Mouse (Mus musculus): ENCODE data around the gene Fbxw5. TPM values are rescaled to one million over a fixed set of nuclear protein-coding genes. Genes with fewer than 3 reads are reported as not detected.

The Fbxw5 gene
- polyA plus RNA-seq, 1 experiment from 2014 or later, result 83.9 TPM

DNA sequence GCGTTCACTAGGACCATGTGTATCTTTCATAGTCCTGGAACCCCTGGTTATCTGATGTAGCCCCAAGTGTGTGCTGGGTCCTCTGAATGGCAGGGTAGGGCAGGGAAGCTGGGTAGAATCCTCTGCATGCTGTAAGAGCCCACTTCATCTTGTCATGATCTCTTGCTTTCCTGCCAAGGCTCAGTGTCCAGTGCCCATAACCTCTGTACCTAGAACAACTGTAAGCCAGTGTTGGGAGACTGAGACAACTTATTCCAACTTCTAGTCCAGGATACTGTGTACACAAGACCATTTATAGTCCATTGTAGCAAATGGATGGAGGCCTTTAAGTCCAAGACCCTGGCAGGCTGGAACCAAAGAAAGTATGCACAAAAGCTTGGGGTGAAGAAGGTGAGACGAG, 35.3 kb upstream of the Fbxw5 start:
- WGBS, result 75% methylated on average over 2 of the region's 2 CpGs
- H3K36me3 ChIP-seq, result no peaks in the 10 kb centered on the region
- ATAC-seq (ENCODE audit: extremely low read depth, insufficient number of reproducible peaks, low FRiP score, low TSS enrichment), result no peak
- H3K4me2 ChIP-seq, result no peak overlapping the region
- no peaks in the 10 kb centered on the region for H3K27me3 ChIP-seq (replicated peaks)
- no peak overlapping the region for H3K9ac ChIP-seq
- H3K9me3 ChIP-seq, result no peaks in the 10 kb centered on the region
- no peak overlapping the region for H3K27ac ChIP-seq (replicated peaks)
- H3K4me3 ChIP-seq, result no peak overlapping the region
- peaks cover 43% of the 10 kb centered on the region for H3K4me1 ChIP-seq

DNA sequence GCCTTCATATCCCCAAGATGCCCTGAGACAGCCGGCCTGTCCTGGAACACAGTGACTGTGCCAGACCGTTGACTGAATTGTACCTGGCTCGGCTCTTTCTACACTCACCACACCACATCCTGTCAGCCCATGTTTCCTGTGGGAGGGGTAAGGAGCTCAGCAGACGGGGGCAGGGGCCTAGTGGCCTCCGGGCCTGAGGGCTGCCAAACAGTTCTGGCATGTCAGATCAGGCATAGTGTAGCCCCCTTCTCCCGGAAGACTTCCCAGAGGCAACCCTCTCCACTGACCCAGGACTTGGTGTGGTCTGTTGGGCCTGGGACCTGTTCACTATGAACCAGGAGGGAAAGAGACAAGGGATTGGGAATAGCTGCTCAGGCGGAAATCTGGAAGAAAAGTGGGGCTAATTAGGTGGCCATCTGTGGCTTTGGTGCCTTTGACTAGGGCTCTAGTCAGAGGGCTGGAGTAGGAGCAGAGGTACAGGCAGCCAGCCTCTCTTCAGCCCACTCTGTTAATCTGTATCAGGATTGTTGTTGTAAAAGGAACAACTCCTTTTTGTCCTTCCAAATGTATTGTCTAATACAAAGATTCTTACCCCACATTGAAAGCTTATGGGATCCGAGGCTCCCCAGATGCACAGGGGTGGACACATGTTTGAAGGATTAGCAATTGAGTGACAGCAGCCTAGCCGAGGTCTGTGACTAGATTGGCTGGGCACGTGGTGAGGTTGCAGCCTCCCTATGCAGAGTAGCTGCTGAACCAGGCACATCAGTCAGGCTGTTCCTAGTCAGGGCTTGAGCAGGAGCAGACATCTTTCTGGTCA, 34.5 kb upstream of the Fbxw5 start:
- Histone ChIP-seq H3K4me3 (no peak overlapping the region), H3K9ac (no peak overlapping the region; the same call in 1 of the 2 replicates), H3K4me2 (no peak overlapping the region), H3K4me1 (peaks cover 42% of the 10 kb centered on the region), H3K36me3 (no peaks in the 10 kb centered on the region), H3K27me3 (replicated peaks) (no peaks in the 10 kb centered on the region), H3K9me3 (no peaks in the 10 kb centered on the region), H3K27ac (replicated peaks) (no peak overlapping the region)
- WGBS, result 40% methylated on average over 10 of the region's 10 CpGs
- no peak for ATAC-seq (ENCODE audit: extremely low read depth, insufficient number of reproducible peaks, low FRiP score, low TSS enrichment)

DNA sequence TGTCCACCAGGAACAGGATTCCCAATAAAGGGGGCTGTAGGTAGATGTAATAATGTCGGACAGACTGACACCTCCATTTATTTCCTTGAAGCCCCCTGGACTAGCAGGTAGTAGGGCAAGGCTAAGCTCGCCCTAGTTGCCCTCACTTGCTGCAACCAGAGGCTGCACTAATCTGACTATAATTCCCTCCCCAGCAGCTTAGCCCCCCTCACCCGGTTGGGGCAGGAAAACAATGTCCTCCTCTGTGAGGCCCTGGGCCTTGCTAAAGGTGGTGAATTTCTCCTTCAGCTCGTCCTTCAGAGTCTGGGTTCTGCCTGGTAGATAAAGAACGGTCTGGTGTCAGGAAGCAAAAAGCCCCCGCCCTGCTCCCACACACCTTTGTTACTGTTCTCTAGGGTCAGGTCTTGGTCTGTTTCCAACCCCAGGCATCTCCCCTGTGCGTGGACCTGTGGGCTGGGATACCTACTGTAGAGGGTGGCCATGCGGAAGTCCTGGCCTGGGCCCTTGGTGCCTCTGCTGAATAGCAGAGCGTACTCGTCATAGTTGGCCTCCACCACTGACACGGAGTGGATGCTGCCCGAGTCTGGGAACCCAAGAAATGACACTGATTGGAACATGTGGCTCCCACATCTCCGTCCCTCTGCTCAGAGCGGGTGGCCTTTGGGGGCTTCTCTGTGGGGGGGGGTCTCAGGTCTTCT, 32.8 kb upstream of the Fbxw5 start:
- H3K9ac ChIP-seq, result 0 out of 2 replicates have a peak overlapping the region, but pooled peaks have one; percentile 6
- no peak for ATAC-seq (ENCODE audit: extremely low read depth, insufficient number of reproducible peaks, low FRiP score, low TSS enrichment)
- no peaks in the 10 kb centered on the region for H3K36me3 ChIP-seq
- H3K4me3 ChIP-seq, result no peak overlapping the region
- no peaks in the 10 kb centered on the region for H3K27me3 ChIP-seq (replicated peaks)
- 60% methylated on average over 14 of the region's 14 CpGs for WGBS
- H3K27ac ChIP-seq (replicated peaks), result no peak overlapping the region
- no peaks in the 10 kb centered on the region for H3K9me3 ChIP-seq
- H3K4me1 ChIP-seq, result peaks cover 37% of the 10 kb centered on the region
- H3K4me2 ChIP-seq, result no peak overlapping the region

DNA sequence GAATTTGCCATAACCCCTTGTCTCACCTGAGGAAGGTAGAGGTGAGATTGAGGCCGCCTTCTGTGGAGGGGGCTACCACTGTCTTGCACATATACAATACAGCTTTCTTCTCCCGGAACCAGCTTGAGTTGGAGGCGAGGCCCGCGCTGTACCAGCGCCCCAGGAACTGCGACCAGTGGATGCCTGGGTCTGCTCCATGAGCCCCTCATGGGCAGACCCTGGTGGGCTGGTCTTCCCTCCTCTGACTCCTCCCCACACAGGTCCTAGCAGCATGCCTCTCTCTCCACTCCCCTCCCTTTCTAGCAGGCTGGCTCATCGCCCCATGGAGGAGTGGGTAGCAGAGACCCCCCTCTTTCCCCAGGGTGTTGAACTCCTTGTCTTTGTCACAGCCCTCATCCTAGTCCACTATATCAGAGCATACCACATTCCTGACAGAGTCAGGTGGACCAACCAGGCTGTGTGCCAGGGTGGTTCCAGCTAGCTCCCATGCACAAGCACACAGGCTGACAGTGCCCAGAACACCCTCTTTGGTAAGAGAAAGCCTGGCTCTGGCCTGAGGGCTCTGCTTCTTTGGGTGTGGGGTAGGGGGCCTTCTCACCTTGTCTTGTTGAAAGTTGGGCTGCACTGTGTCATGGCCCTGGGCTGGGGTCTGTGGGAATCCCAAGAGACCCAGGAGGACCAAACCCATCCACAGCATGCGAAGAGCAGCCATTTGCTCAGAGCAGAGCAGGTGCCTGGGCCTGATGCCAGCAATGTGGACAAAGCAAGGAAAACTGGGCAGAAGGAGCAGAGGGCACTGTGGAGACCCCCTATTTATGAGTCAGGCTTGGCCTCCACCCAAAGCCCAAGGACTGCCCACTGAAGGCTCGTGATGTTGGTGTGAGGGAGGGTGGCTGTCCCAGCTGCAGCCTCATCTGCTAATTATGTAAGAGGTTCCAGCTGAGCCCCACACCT, 31.3 kb upstream of the Fbxw5 start:
- peak overlapping the region; percentile 86 for H3K27ac ChIP-seq (replicated peaks)
- ATAC-seq (ENCODE audit: extremely low read depth, insufficient number of reproducible peaks, low FRiP score, low TSS enrichment), result peak; percentile 30
- no peaks in the 10 kb centered on the region for H3K27me3 ChIP-seq (replicated peaks)
- no peak overlapping the region for H3K4me3 ChIP-seq
- peak overlapping the region; percentile 24 for H3K4me2 ChIP-seq
- H3K9ac ChIP-seq, result peak overlapping the region; percentile 44; the same call in 1 of the 2 replicates
- WGBS, result 66% methylated on average over 10 of the region's 10 CpGs
- H3K9me3 ChIP-seq, result no peaks in the 10 kb centered on the region
- H3K36me3 ChIP-seq, result no peaks in the 10 kb centered on the region
- H3K4me1 ChIP-seq, result peaks cover 40% of the 10 kb centered on the region

DNA sequence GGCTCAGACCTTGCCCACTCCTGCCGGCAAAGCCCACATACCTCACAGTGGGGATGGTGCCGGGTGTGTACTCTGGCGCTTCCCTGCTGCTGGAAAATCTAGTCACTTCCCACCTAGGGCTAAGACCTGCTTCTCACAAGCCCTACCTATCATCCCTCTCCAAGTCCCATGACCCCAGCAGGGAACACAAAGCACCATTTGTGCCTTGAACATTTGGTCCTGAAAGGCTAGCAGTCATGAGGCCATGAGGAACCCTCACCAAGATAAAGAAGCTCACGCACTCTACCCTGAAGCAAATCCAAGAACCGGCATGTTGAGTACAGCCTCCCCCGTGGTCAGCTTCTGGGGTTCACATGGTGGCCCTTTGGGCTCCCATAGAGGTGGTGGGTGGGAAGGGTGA, 30.6 kb upstream of the Fbxw5 start, which contains the start of gene Ptgds:
Gene Ptgds, minus strand, starts transcription at position 78 of the 400 bp plus-strand sequence.
- Histone ChIP-seq H3K9ac (peak within 1 kb of the TSS; percentile 44; the same call in 1 of the 2 replicates), H3K27ac (replicated peaks) (peak within 1 kb of the TSS; percentile 86), H3K4me3 (no peak within 1 kb of the TSS), H3K9me3 (no peaks in the 10 kb centered on the region), H3K4me2 (peak within 1 kb of the TSS; percentile 24), H3K4me1 (peaks cover 40% of the 10 kb centered on the region), H3K27me3 (replicated peaks) (no peaks in the 10 kb centered on the region), H3K36me3 (no peaks in the 10 kb centered on the region)
- ATAC-seq (ENCODE audit: extremely low read depth, insufficient number of reproducible peaks, low FRiP score, low TSS enrichment), result no peak
- 28% methylated on average over 6 of the region's 6 CpGs for WGBS

DNA sequence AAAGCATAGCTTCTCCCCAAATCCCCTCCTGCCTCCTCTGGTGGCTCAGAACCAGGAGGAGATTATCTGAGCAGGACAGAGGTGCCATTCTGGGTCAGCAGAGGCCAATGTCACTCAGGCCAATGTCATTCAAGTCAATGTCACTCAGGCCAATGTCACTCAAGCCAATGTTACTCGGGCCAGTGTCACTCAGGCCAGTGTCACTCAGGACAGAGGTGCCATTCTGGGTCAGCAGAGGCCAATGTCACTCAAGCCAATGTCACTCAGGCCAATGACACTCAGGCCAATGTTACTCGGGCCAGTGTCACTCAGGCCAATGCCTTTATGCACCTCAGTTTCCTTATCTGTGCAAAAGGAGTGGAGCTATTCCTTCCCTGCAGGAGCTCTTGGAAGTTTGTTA, 28.0 kb upstream of the Fbxw5 start:
- Histone ChIP-seq H3K36me3 (no peaks in the 10 kb centered on the region), H3K9me3 (no peaks in the 10 kb centered on the region)
- 73% methylated on average over 2 of the region's 2 CpGs for WGBS

DNA sequence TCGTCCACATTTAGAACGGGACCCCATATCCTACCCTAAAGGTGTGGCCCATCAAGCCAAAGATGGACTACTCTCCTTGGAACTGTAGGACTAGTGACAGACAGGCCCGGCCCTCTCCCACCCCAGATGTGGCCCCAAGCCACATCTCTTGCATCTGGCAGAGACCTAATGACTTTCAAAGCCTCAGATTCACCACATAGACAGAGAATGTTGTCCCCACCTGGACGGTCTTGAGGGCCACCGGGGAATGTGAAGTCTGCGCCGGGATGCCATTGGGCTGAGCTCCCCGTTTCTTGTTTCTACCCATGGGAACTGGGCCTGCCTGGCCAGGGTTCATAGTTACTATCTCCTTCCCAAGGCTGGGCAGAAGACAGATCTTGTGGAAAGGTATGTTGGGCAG, 23.0 kb upstream of the Fbxw5 start:
- Histone ChIP-seq H3K36me3 (no peaks in the 10 kb centered on the region), H3K4me1 (peaks cover 3% of the 10 kb centered on the region; the same call in 1 of the 2 replicates), H3K27me3 (replicated peaks) (peaks cover 23% of the 10 kb centered on the region), H3K4me2 (no peak overlapping the region), H3K4me3 (no peak overlapping the region), H3K9me3 (no peaks in the 10 kb centered on the region), H3K9ac (no peak overlapping the region), H3K27ac (replicated peaks) (no peak overlapping the region)
- no peak for ATAC-seq (ENCODE audit: extremely low read depth, insufficient number of reproducible peaks, low FRiP score, low TSS enrichment)
- 81% methylated on average over 8 of the region's 8 CpGs for WGBS

More for the DNA sequence above, 28.0 kb upstream of the Fbxw5 start:
- no peaks in the 10 kb centered on the region for H3K27me3 ChIP-seq (replicated peaks)
- H3K27ac ChIP-seq (replicated peaks), result no peak overlapping the region
- no peak overlapping the region for H3K9ac ChIP-seq
- ATAC-seq (ENCODE audit: extremely low read depth, insufficient number of reproducible peaks, low FRiP score, low TSS enrichment), result no peak
- no peak overlapping the region for H3K4me2 ChIP-seq
- no peak overlapping the region for H3K4me3 ChIP-seq
- H3K4me1 ChIP-seq, result peaks cover 29% of the 10 kb centered on the region

DNA sequence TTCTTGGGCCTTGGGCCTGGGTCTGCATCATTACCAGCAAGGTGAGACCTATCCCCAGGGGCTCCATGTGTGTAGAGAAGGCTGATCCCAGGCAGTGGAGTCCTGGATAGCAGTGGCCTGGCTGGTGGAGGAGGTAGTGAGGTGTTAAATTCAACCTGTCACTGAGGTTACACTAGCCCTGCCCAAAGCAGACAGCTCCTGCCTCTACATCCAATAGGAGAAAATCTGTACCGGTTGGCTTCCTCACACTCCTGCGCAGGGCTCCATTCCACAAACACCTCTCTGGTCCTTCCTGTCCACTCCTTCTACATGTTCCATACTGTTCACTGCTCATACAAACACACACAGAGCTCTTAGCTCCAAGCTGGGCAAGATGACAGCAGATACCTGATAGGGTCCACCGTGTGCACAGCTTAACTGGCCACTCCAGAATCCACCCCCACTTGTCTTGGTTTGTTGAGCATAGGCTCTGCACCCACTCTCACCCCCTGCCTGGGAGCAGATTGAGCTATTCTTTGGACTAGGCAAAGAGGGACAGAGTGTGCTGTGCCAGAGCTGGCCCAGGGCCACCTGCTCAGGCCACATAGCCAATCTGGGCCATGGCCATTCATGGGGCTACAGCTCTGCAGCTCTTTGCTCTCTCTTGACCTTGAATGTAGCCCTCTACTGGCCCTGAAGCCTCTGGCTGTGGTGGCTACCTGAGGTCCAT, 22.4 kb upstream of the Fbxw5 start:
- Histone ChIP-seq H3K4me2 (no peak overlapping the region), H3K9ac (no peak overlapping the region), H3K4me3 (no peak overlapping the region), H3K27me3 (replicated peaks) (peaks cover 26% of the 10 kb centered on the region), H3K4me1 (peaks cover 3% of the 10 kb centered on the region; the same call in 1 of the 2 replicates), H3K27ac (replicated peaks) (no peak overlapping the region), H3K36me3 (no peaks in the 10 kb centered on the region), H3K9me3 (no peaks in the 10 kb centered on the region)
- 75% methylated on average over 3 of the region's 3 CpGs for WGBS
- ATAC-seq (ENCODE audit: extremely low read depth, insufficient number of reproducible peaks, low FRiP score, low TSS enrichment), result no peak

DNA sequence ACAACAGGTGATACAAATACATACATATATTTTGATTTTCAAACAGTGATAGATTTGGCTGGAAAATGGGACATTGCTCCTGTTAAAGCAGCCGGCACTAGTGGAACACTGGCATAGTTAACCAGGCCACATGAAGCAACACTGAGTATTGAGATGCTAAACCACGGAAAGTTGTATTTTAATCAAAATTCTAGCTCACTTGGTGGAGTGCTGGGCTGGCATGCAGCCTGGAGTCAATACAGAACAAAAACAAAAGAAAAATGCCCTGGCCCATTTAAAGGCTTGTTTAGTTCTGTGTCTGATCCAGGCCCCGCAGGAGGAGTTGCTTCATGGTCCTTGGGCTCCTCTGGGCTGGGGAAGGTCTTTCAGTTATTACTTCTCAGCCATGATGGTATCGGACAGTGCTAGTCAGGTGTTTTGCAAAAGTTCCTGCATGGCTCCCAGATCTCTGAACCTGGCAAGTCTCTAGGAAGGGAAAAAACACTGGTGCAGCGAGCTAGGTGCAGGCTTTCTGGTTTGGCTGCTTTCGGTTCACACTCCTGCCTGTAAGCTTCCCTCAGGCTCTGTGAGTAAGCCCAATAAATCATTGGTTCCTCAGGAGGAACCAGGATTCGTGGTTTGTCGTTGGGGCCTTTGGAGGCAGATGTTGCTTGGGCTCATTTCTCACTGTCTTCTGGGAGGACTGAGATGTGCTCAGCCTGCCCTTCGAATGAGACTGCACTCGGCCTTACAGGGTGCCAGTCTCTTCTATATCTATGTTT, 20.8 kb upstream of the Fbxw5 start:
- H3K27ac ChIP-seq (replicated peaks), result no peak overlapping the region

DNA sequence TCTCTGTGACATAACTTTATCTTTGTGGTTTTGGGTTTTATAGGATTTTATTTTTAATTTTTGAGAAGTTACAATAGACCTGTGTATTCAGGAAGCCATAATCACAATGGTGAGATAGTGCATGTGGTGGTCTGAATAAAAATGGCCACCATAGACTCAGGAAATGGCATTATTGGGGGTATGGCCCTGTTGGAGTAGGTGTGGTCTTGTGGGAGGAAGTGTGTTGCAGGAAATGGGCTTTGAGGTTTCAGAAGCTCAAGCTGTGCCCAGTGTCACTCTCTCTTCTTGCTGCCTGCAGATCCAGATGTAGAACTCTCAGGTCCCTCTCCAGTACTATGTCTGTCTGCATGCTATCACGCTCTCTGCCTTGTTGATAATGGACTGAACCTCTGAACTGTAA, 20.0 kb upstream of the Fbxw5 start:
- H3K4me1 ChIP-seq, result no peaks in the 10 kb centered on the region
- H3K36me3 ChIP-seq, result no peaks in the 10 kb centered on the region
- 70% methylated on average over 1 of the region's 1 CpGs for whole genome bisulfite sequencing
- H3K9ac ChIP-seq, result no peak overlapping the region
- no peak overlapping the region for H3K27ac ChIP-seq (replicated peaks)
- no peaks in the 10 kb centered on the region for H3K9me3 ChIP-seq
- peaks cover 28% of the 10 kb centered on the region for H3K27me3 ChIP-seq (replicated peaks)
- no peak overlapping the region for H3K4me3 ChIP-seq
- H3K4me2 ChIP-seq, result no peak overlapping the region
- no peak for ATAC-seq (ENCODE audit: extremely low read depth, insufficient number of reproducible peaks, low FRiP score, low TSS enrichment)

More for the DNA sequence above, 20.8 kb upstream of the Fbxw5 start:
- no peak overlapping the region for H3K4me2 ChIP-seq
- no peak overlapping the region for H3K4me3 ChIP-seq
- WGBS, result 64% methylated on average over 10 of the region's 10 CpGs
- no peaks in the 10 kb centered on the region for H3K9me3 ChIP-seq
- peaks cover 26% of the 10 kb centered on the region for H3K27me3 ChIP-seq (replicated peaks)
- no peaks in the 10 kb centered on the region for H3K4me1 ChIP-seq
- H3K9ac ChIP-seq, result no peak overlapping the region
- H3K36me3 ChIP-seq, result no peaks in the 10 kb centered on the region
- ATAC-seq (ENCODE audit: extremely low read depth, insufficient number of reproducible peaks, low FRiP score, low TSS enrichment), result no peak
